Mouse (Mus musculus): ENCODE data around the gene Lrrc8e.

The Lrrc8e gene

DNA sequence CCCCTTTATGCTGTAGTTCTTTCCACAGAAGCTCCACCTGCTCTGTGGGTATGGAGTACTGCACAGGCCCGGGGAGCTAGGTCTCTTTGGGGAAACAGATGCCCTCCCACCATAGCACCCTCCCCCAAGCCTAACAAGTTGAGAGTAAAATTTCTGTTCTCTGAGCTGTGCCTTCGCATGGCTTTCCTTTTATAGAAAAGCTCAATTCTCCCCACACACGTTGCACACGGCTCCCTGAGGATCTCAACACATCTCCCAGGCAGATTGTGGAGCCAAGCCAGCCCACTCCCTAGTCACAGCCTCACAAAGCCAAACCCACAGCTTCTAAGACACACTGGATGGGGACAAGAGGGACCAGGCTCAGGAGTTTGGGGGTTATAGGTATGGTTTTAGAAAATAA, 30.3 kb downstream of the Lrrc8e start:
- DNase-seq (ENCODE audit: low spot score in 2 of 2), result no peak

DNA sequence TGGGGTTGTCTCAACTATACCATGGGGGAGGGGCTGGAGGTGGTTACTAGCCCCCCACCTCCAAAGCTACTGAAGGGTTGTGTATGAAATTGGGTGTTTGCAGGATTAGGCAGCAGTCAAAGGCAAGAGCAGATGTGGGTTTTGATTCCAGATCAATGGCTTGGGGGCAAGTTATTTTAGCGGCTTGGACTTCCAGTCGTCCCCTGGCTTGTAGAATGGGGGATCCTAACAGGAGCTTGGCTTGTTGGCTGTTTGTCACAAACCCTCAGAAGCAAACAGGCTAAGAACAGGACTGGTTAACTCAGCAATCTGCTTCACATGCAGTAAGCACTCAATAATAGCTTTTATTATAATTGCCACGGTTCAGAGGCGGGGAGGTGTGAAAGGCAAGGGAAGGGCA, 30.7 kb downstream of the Lrrc8e start:
- no peak for DNase-seq (ENCODE audit: low spot score in 2 of 2)

DNA sequence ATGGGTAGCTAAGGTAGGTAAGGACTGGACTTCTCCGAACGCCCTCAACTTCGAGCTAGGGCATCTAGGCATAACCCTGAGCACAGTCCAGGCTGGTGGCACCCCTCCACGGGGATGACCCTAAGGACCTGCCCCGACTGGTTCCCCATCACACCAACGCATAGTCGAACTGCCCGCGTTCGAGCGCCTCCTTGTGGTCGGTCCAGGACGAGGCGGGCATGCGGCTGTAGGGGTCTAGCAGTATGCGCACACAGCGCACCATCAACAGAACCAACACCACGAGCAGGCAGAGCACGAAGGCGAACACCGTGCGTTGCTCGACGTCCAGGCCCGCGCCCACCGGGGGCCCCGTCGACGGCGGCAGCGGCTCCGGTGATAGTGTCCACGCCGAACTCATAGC, 31.6 kb downstream of the Lrrc8e start:
- peak; percentile 51 to 69 for DNase-seq (ENCODE audit: low spot score in 2 of 2)

DNA sequence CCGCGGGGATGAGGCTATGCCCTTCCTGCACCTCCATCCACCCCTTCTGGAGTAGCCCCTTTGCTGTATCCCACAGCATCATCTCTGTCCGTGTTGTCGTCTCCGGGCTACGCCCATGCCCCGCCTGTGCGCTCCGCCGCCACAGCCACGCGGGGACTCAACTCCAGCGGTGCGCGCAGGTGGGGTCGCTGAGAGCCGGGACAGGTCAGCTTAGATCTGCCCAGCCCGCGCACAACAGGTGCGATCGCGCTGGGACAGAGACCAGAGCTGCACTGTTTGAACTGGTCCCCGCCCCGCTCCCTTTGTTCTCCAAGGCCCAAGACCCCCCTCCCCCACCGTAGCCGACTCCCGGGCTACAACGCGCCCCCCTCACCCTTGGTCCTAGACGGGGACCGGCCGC, 32.1 kb downstream of the Lrrc8e start:
- DNase-seq (ENCODE audit: low spot score in 2 of 2), result no peak

DNA sequence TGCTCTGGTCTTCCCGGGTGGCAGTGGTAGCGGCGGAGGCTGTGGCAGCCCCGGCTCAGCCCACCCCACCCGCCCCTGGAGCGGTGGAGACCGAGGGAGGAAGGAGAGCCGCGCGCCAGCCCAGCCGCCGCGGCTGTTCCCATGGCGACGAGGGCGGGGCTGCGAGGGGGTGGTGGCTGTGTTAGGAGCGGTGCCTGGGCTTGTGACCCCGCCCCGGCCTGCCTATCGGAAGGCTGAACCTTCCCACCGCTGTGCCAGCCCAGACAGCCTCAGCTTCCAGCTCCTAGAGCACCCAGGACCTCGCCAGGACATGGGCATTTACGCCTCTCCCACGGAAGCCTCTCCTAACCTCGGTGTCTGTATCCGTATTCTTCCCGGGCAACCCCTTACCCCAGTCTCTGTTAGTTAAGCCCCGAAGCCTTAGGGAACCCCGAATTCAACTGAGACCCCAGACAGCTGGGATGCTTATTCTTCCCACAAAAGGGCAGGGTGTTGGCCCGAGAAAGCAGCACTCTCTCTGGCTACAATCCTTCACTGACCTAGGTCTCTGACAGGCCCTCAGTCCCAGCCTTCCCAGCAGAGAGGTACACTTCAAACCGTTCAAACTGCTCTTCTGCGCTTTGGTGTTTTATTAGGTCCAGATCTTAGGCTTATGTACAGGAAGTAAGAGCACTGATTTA, 32.6 kb downstream of the Lrrc8e start, which contains the start of gene Ctxn1:
Gene Ctxn1, minus strand, starts transcription at position 150 of the 680 bp plus-strand sequence.
- DNase-seq (ENCODE audit: low spot score in 2 of 2), result peak; percentile 89 to 95

DNA sequence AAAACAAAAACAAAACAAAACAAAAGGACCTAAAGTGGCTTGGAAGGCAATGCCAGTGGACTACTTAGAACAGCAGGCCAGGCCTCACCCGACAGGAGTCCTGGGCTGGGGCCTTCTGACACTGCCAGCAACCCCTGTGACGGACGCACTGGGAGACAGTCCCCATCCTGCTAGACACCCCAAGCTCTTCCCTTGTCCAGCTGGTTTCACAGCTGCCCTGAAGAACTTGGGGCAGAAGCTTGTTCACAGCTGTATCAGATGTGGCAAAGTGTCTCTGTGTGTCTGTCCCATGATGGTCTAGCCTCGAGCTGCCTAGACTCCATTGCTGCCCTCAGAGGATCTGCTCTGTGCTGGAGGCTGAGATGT, 33.2 kb downstream of the Lrrc8e start:
- no peak for DNase-seq (ENCODE audit: low spot score in 2 of 2)

DNA sequence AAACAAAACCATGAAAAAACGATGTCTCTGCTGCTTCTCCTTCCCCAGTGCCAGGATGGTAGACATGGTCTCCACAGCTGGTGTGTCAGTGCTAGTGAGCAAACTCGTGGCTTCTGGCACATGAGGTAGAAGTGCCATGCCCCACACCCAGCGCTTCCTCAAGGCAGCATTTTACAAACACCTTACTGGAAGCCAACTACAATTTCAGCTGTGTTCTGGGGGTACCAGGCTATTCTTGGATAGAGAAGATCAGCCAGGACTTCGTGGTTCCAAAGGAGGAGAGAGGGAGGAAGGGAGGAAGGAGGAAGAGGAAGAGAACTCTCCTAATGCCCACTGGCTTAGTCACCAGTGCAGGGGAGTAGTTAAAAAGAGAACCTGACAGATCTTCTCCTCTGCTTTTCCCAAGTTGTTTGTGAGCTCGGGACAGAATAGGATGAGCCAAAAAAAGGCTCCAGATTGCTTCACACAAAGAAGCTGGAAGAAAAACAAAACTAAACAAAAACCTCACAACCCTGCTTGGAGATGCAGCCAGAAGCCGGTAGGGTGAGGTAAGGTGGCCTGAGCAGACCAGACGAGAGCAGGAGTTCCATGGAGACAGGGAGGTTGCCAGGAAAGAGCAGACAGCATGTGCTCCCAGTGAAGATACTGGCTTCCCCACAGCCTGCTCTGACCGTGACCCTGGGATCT, 36.6 kb downstream of the Lrrc8e start:
- DNase-seq (ENCODE audit: low spot score in 2 of 2), result no peak

DNA sequence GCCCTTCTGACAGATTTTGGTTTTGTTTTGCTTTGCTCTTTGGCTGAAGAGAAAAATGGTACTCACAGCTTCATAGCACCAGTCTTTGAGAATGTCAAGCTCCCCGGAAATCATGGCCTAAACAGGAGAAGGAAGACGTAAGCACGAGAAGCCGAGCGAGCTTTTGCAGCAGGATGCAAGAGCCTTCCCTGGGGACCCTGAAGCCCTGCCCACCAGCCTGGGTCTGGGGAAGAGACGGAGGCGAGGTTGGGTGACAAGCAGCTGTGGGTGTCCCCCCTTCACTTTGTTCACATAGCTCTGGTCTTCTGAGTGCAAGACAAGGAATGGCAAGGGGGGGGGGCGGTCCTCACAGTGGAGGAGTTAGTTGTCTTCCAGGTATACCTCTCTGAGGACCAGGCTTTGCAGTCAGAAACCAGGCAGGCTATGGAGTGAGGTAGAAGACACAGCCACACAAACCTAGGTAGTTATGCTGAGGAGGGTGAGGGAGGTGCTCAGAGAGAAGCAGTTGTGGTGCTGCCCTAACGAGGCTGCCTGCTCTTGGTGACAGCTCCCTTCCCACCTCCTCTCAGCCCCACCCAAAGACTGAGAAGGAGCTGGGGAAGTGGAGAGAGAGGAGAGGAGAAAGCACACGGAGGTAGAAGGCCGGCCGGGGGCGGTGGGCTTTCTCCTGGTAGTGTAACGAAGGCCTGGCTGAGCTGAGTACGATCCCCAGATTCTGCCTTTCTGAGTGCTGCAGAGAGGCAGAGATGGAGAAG, 38.7 kb downstream of the Lrrc8e start:
- DNase-seq (ENCODE audit: low spot score in 2 of 2), result no peak

DNA sequence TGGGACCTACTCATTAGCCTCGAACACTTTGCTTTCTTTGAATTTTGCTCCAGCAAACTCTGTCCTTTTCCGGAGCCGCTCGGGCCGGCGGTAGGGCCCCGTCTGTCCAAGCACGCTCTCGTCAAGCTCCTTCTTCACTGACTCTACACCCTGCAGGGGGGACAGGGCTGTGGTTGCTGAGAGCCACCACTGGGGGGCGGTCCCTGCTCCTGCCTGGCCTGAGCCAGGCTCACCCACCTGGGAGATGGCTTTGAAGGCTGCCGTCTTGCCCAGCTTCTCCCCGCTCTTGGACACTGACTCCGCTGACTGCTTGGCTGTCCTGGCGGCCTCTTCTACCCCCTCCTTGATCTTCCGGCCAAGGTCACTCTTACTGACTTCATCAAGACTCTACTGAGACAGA, 41.0 kb downstream of the Lrrc8e start:
- DNase-seq (ENCODE audit: low spot score in 2 of 2), result no peak

DNA sequence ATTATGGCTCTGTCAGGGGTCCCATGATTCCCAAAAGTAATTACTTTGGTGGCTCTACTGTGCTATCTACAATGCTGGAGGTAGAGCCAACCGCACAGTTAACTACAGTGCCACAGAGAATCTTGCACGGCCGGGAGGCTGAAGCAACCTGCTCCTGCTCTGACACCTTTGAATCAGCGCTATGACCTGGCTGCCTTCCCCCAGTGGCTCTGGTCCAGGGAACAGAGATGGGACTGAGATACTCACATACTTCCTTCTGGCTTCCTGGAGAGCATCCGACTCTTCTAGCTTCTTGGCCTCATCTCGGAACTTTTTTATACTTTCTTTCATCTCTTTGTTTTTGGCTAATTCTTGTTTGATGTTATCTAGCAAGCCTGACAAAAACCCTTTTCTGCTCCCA, 43.0 kb downstream of the Lrrc8e start:
- DNase-seq (ENCODE audit: low spot score in 2 of 2), result no peak

DNA sequence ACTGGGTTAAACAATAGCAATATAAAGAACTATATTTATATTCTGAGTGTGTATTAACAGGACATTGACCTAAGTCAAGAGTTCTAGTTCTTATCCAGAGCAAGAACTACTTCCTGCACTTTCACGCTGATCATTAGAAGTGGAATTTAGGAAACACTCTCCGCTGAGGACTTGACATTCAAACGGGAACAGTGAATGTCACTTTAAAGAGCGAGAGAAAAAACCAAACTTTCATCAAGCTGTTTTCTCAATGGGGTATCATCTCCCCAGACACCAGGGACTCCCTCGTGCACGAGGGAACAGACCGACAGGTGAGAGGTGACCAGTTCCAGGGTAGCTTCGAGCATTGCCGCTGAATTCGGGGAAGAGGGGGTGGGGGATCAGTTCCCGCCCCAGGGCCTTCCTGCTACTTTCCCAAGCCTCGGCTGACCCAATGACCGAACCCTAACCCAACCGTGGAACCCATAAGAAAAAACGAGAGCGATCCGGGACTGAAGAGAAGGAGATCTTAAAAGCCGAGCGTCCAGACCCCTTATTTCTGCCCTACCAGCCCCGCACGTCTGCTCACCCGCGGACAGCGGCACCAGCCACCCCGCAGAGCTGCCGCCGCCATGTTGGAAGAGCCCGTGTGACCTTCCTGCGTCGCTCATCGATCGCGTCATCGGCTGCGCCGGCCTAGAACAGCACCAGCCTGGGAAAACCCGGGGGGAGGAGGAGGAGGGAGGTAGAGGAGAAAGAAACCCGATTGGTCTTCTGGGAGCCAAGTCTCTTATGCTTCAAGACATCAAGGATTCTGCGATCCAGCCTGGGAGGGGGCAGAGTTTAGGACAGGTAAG, 48.9 kb downstream of the Lrrc8e start, which contains the start of gene Timm44:
Gene Timm44, minus strand, starts transcription at position 639 of the 836 bp plus-strand sequence.
- DNase-seq (ENCODE audit: low spot score in 2 of 2), result peak; percentile 87 to 92

DNA sequence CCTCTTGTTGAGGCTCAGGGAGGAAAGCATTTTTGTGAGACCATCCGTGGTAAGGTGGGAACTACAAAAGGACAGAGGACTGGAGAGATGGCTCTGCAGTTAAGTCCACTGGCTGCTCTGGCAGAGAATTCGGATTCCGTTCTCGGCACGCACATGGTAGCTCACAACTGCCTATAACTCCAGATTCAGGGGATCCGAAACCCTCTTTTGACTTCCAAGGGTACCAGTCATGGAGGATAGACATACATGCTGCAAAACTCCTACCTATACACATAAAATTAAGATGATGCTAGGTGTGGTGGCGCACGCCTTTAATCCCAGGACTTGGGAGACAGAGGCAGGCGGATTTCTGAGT, 49.5 kb downstream of the Lrrc8e start:
- DNase-seq (ENCODE audit: low spot score in 2 of 2), result no peak
